Mouse (Mus musculus): ENCODE measurements around the gene March8.

The March8 gene

GRCm38 (mm10) chr6:116374136-116374535 lies 36.3 kb downstream of the March8 start:
- DNase-seq (ENCODE audit: low read depth) = no peak

- no peak for DNase-seq (ENCODE audit: low read depth)
Measured at GRCm38 (mm10) chr6:116374618-116375017, 36.8 kb downstream of the March8 start.

- no peak for DNase-seq (ENCODE audit: low read depth)
Measured at GRCm38 (mm10) chr6:116378892-116379291, 41.1 kb downstream of the March8 start.

GRCm38 (mm10) chr6:116380157-116380556 lies 42.3 kb downstream of the March8 start:
- no peak for DNase-seq (ENCODE audit: low read depth)

- no peak for DNase-seq (ENCODE audit: low read depth)
Measured at GRCm38 (mm10) chr6:116381605-116382004, 43.8 kb downstream of the March8 start.

GRCm38 (mm10) chr6:116383582-116383981 lies 45.8 kb downstream of the March8 start:
- no peak for DNase-seq (ENCODE audit: low read depth)

- no peak for DNase-seq (ENCODE audit: low read depth)
Measured at GRCm38 (mm10) chr6:116385194-116386044, 47.6 kb downstream of the March8 start.

- no peak for DNase-seq (ENCODE audit: low read depth)
Measured at GRCm38 (mm10) chr6:116386045-116386415, 48.2 kb downstream of the March8 start.

GRCm38 (mm10) chr6:116386506-116386905 lies 48.7 kb downstream of the March8 start:
- DNase-seq (ENCODE audit: low read depth) = no peak

- no peak for DNase-seq (ENCODE audit: low read depth)
Measured at GRCm38 (mm10) chr6:116388068-116388467, 50.2 kb downstream of the March8 start.

GRCm38 (mm10) chr6:116389481-116389880 lies 51.7 kb downstream of the March8 start:
- no peak for DNase-seq (ENCODE audit: low read depth)

- DNase-seq (ENCODE audit: low read depth) = no peak
Measured at GRCm38 (mm10) chr6:116394916-116395648, 57.3 kb downstream of the March8 start.

GRCm38 (mm10) chr6:116397621-116398020 lies 59.8 kb downstream of the March8 start:
- no peak for DNase-seq (ENCODE audit: low read depth)

- DNase-seq (ENCODE audit: low read depth) = no peak
Measured at GRCm38 (mm10) chr6:116398136-116398535, 60.3 kb downstream of the March8 start.

GRCm38 (mm10) chr6:116401746-116402423 lies 64.1 kb downstream of the March8 start:
- no peak for DNase-seq (ENCODE audit: low read depth)

GRCm38 (mm10) chr6:116402426-116402825 lies 64.6 kb downstream of the March8 start:
- DNase-seq (ENCODE audit: low read depth) = no peak

GRCm38 (mm10) chr6:116405243-116405642 lies 67.4 kb downstream of the March8 start:
- DNase-seq (ENCODE audit: low read depth) = no peak

- no peak for DNase-seq (ENCODE audit: low read depth)
Measured at GRCm38 (mm10) chr6:116405715-116406114, 67.9 kb downstream of the March8 start.

GRCm38 (mm10) chr6:116406152-116406551 lies 68.3 kb downstream of the March8 start:
- DNase-seq (ENCODE audit: low read depth) = no peak

GRCm38 (mm10) chr6:116406680-116407079 lies 68.9 kb downstream of the March8 start:
- DNase-seq (ENCODE audit: low read depth) = no peak

- no peak for DNase-seq (ENCODE audit: low read depth)
Measured at GRCm38 (mm10) chr6:116407216-116407615, 69.4 kb downstream of the March8 start.

GRCm38 (mm10) chr6:116407956-116408657 lies 70.3 kb downstream of the March8 start:
- DNase-seq (ENCODE audit: low read depth) = no peak

All from c-Kit-positive CD71-positive TER-119-negative erythroid progenitor cells, embryonic 14.5 days (primary cell).